Mouse (Mus musculus) kidney, embryonic 14.5 days (tissue): ENCODE results near the gene Disp1. TPM values are rescaled to one million over a fixed set of nuclear protein-coding genes. Genes with fewer than 3 reads are reported as not detected.

Source experiments
- ATAC-seq: fragments of 200-750 bp; cut with Nextera tagmentation; 2 replicates; pipeline ENCODE4 v1.8.0; 2017; ENCODE audit warnings: moderate number of reproducible peaks, mild to moderate bottlenecking, moderate TSS enrichment, moderate library complexity; ENCODE audit not compliant: low FRiP score, low TSS enrichment
- H3K27ac ChIP-seq: fragments of 300-500 bp; sonication (generic); 2 replicates; pipeline ENCODE4 v1.5.1; 2014; ENCODE audit warnings: low read depth, mild to moderate bottlenecking, low read length, moderate library complexity, mixed read lengths
- H3K27me3 ChIP-seq: fragments of 300-500 bp; sonication (generic); 2 replicates; pipeline ENCODE4 v1.6.1; 2014; ENCODE audit warnings: mild to moderate bottlenecking, low read length; ENCODE audit not compliant: control insufficient read depth, insufficient read depth
- H3K36me3 ChIP-seq: fragments of 300-500 bp; sonication (generic); 2 replicates; pipeline ENCODE4 v1.6.1; 2014; ENCODE audit warnings: low read length, mixed read lengths; ENCODE audit not compliant: control insufficient read depth, insufficient read depth
- H3K4me1 ChIP-seq: fragments of 300-500 bp; sonication (generic); 2 replicates; pipeline ENCODE4 v1.6.1; 2014; ENCODE audit warnings: low read length, mixed read lengths; ENCODE audit not compliant: control insufficient read depth, insufficient read depth
- H3K4me2 ChIP-seq: fragments of 300-500 bp; sonication (generic); replicated peaks from 2 replicates; pipeline ENCODE4 v1.6.1; 2014; ENCODE audit warnings: low read depth, mild to moderate bottlenecking, low read length
- H3K4me3 ChIP-seq: fragments of 300-500 bp; sonication (generic); 2 replicates; pipeline ENCODE4 v1.5.1; 2014; ENCODE audit warnings: mild to moderate bottlenecking, low read length
- H3K9ac ChIP-seq: fragments of 300-500 bp; sonication (generic); 2 replicates; pipeline ENCODE4 v1.6.1; 2014; ENCODE audit warnings: low read depth, mild to moderate bottlenecking, low read length, moderate library complexity
- H3K9me3 ChIP-seq: fragments of 300-500 bp; sonication (generic); 2 replicates; pipeline ENCODE4 v1.6.1; 2016; ENCODE audit warnings: low read length; ENCODE audit not compliant: control insufficient read depth
- WGBS: fragments of 180-500 bp; shearing (Covaris S2); extraction: QIAGEN DNeasy Blood & Tissue Kit; methylation state at CpG from one replicate; pipeline ENCODE4 v1.1.7; 2014; 5-methylcytosine and 5-hydroxymethylcytosine counted together
- polyA plus RNA-seq: library from polyadenylated mRNA; unstranded; fragments of >200 nt; fragmentation: Nextera tagmentation; extraction: Ambion mirVana; gene quantifications from 2 replicates; pipeline ENCODE4 v1.2.1, GENCODE M21; 2014

Gene Disp1
- polyA plus RNA-seq, 1 experiment from 2014 or later = 16.9 TPM

- Histone ChIP-seq H3K27me3 (no peaks in the 10 kb centered on the region), H3K27ac (peak overlapping the region; percentile 32; the same call in 1 of the 2 replicates), H3K36me3 (no peaks in the 10 kb centered on the region), H3K4me3 (no peak overlapping the region), H3K9ac (no peak overlapping the region), H3K4me2 (no peak overlapping the region), H3K9me3 (no peaks in the 10 kb centered on the region), H3K4me1 (peaks cover 24% of the 10 kb centered on the region)
- 30% methylated on average over 10 of the region's 10 CpGs for WGBS
- peak; percentile 29; the same call in 1 of the 2 replicates for ATAC-seq
These were observed 32.2 kb downstream of the Disp1 start for GRCm38 (mm10) chr1:183189014-183189662.

GRCm38 (mm10) chr1:183188115-183189013 is 33.0 kb downstream of the Disp1 start:
- no peak overlapping the region for H3K4me2 ChIP-seq
- H3K27me3 ChIP-seq = no peaks in the 10 kb centered on the region
- no peaks in the 10 kb centered on the region for H3K36me3 ChIP-seq
- no peak for ATAC-seq
- no peak overlapping the region for H3K9ac ChIP-seq
- peaks cover 24% of the 10 kb centered on the region for H3K4me1 ChIP-seq
- H3K27ac ChIP-seq = no peak overlapping the region
- no peaks in the 10 kb centered on the region for H3K9me3 ChIP-seq
- no peak overlapping the region for H3K4me3 ChIP-seq
- WGBS = 80% methylated on average over 20 of the region's 20 CpGs

- H3K36me3 ChIP-seq = no peaks in the 10 kb centered on the region
- H3K9me3 ChIP-seq = no peaks in the 10 kb centered on the region
- ATAC-seq = no peak
- H3K4me1 ChIP-seq = peaks cover 26% of the 10 kb centered on the region
- 53% methylated on average over 6 of the region's 6 CpGs for WGBS
- no peak overlapping the region for H3K27ac ChIP-seq
- no peak overlapping the region for H3K4me2 ChIP-seq
- no peaks in the 10 kb centered on the region for H3K27me3 ChIP-seq
- no peak overlapping the region for H3K4me3 ChIP-seq
- no peak overlapping the region for H3K9ac ChIP-seq
These were observed 35.8 kb downstream of the Disp1 start for GRCm38 (mm10) chr1:183185560-183185959.

- ATAC-seq = no peak
- Histone ChIP-seq H3K4me3 (no peak overlapping the region), H3K27ac (no peak overlapping the region), H3K36me3 (no peaks in the 10 kb centered on the region), H3K4me2 (no peak overlapping the region), H3K9ac (no peak overlapping the region), H3K4me1 (peaks cover 17% of the 10 kb centered on the region), H3K9me3 (no peaks in the 10 kb centered on the region), H3K27me3 (no peaks in the 10 kb centered on the region)
- WGBS = 84% methylated on average over 5 of the region's 5 CpGs
These were observed 36.6 kb downstream of the Disp1 start for GRCm38 (mm10) chr1:183184681-183185080.

GRCm38 (mm10) chr1:183183565-183183964 is 37.8 kb downstream of the Disp1 start:
- Histone ChIP-seq H3K4me2 (no peak overlapping the region), H3K4me3 (no peak overlapping the region), H3K9me3 (no peaks in the 10 kb centered on the region), H3K27me3 (no peaks in the 10 kb centered on the region), H3K36me3 (no peaks in the 10 kb centered on the region), H3K27ac (no peak overlapping the region), H3K9ac (no peak overlapping the region), H3K4me1 (0 out of 2 replicates have a peak, but pooled peaks cover 6% of the 10 kb centered on the region)
- 66% methylated on average over 5 of the region's 5 CpGs for WGBS
- ATAC-seq = no peak

GRCm38 (mm10) chr1:183182641-183183414 is 38.5 kb downstream of the Disp1 start:
- H3K27me3 ChIP-seq = no peaks in the 10 kb centered on the region
- H3K4me1 ChIP-seq = 0 out of 2 replicates have a peak, but pooled peaks cover 6% of the 10 kb centered on the region
- no peak overlapping the region for H3K4me3 ChIP-seq
- no peak overlapping the region for H3K4me2 ChIP-seq
- H3K9me3 ChIP-seq = no peaks in the 10 kb centered on the region
- H3K36me3 ChIP-seq = no peaks in the 10 kb centered on the region
- no peak overlapping the region; the same call in 1 of the 2 replicates for H3K27ac ChIP-seq
- no peak overlapping the region for H3K9ac ChIP-seq
- ATAC-seq = no peak
- WGBS = 48% methylated on average over 12 of the region's 12 CpGs

- ATAC-seq = no peak
- 30% methylated on average over 2 of the region's 2 CpGs for WGBS
These were observed 40.3 kb downstream of the Disp1 start for GRCm38 (mm10) chr1:183181030-183181395.

GRCm38 (mm10) chr1:183180301-183181029 is 40.9 kb downstream of the Disp1 start:
- WGBS = 56% methylated on average over 2 of the region's 2 CpGs
- H3K4me3 ChIP-seq = no peak overlapping the region
- no peaks in the 10 kb centered on the region for H3K36me3 ChIP-seq
- H3K9ac ChIP-seq = no peak overlapping the region
- no peak overlapping the region for H3K4me2 ChIP-seq
- H3K4me1 ChIP-seq = 0 out of 2 replicates have a peak, but pooled peaks cover 4% of the 10 kb centered on the region
- no peak overlapping the region for H3K27ac ChIP-seq
- no peaks in the 10 kb centered on the region for H3K27me3 ChIP-seq
- ATAC-seq = no peak
- no peaks in the 10 kb centered on the region for H3K9me3 ChIP-seq

More at GRCm38 (mm10) chr1:183181030-183181395, 40.3 kb downstream of the Disp1 start:
- Histone ChIP-seq H3K27me3 (no peaks in the 10 kb centered on the region), H3K9me3 (no peaks in the 10 kb centered on the region), H3K4me3 (no peak overlapping the region), H3K36me3 (no peaks in the 10 kb centered on the region), H3K9ac (no peak overlapping the region), H3K27ac (no peak overlapping the region), H3K4me2 (no peak overlapping the region), H3K4me1 (0 out of 2 replicates have a peak, but pooled peaks cover 6% of the 10 kb centered on the region)
